Mouse (Mus musculus) midbrain, embryonic 14.5 days (tissue): ENCODE results near the gene Stip1. TPM values are rescaled to one million over a fixed set of nuclear protein-coding genes. Genes with fewer than 3 reads are reported as not detected.
"Not testable (repeated sequence)": the region's sequence is repeated elsewhere in the genome, so short reads cannot be mapped to it uniquely, and the experiment has no call there.

Source experiments
- ATAC-seq: fragments of 200-750 bp; cut with Nextera tagmentation; 2 replicates; pipeline ENCODE4 v1.8.0; 2017; ENCODE audit warnings: moderate number of reproducible peaks, moderate library complexity; ENCODE audit not compliant: low FRiP score, low TSS enrichment
- DNase-seq: peaks from one replicate; pipeline ENCODE4 v3.0.0-alpha.2; 2015
- H3K27ac ChIP-seq: fragments of 300-500 bp; sonication (generic); replicated peaks from 2 replicates; pipeline ENCODE4 v1.5.1; 2014; ENCODE audit warnings: mild to moderate bottlenecking, low read depth, low read length, moderate library complexity
- H3K27me3 ChIP-seq: fragments of 300-500 bp; sonication (generic); 2 replicates; pipeline ENCODE4 v1.6.1; 2014; ENCODE audit warnings: low read length, control low read depth, mixed read lengths; ENCODE audit not compliant: control insufficient read depth, insufficient read depth
- H3K36me3 ChIP-seq: fragments of 300-500 bp; sonication (generic); 2 replicates; pipeline ENCODE4 v1.6.1; 2014; ENCODE audit warnings: low read length, control low read depth; ENCODE audit not compliant: control insufficient read depth, insufficient read depth
- H3K4me1 ChIP-seq: fragments of 300-500 bp; sonication (generic); 2 replicates; pipeline ENCODE4 v1.6.1; 2014; ENCODE audit warnings: mild to moderate bottlenecking, antibody characterized with exemption, low read length, control low read depth; ENCODE audit not compliant: control insufficient read depth, insufficient read depth
- H3K4me2 ChIP-seq: fragments of 300-500 bp; sonication (generic); 2 replicates; pipeline ENCODE4 v1.6.1; 2014; ENCODE audit warnings: mild to moderate bottlenecking, low read length, moderate library complexity
- H3K4me3 ChIP-seq: fragments of 300-500 bp; sonication (generic); replicated peaks from 2 replicates; pipeline ENCODE4 v1.5.1; 2014; ENCODE audit warnings: low read depth, low read length
- H3K9ac ChIP-seq: fragments of 300-500 bp; sonication (generic); replicated peaks from 2 replicates; pipeline ENCODE4 v1.6.1; 2014; ENCODE audit warnings: mild to moderate bottlenecking, low read length, moderate library complexity
- H3K9me3 ChIP-seq: fragments of 300-500 bp; sonication (generic); 2 replicates; pipeline ENCODE4 v1.6.1; 2016; ENCODE audit warnings: low read length, control low read depth, mixed read lengths; ENCODE audit not compliant: control insufficient read depth
- WGBS: fragments of 180-500 bp; shearing (Covaris S2); extraction: QIAGEN DNeasy Blood & Tissue Kit; methylation state at CpG from one replicate; pipeline ENCODE4 v1.1.7; 2014; 5-methylcytosine and 5-hydroxymethylcytosine counted together
- polyA plus RNA-seq: library from polyadenylated mRNA; unstranded; fragments of >200 nt; fragmentation: Nextera tagmentation; extraction: Ambion mirVana; gene quantifications from 2 replicates; pipeline ENCODE4 v1.2.1, GENCODE M21; 2014

Gene Stip1
- polyA plus RNA-seq, 1 experiment from 2014 or later = 217 TPM

DNA sequence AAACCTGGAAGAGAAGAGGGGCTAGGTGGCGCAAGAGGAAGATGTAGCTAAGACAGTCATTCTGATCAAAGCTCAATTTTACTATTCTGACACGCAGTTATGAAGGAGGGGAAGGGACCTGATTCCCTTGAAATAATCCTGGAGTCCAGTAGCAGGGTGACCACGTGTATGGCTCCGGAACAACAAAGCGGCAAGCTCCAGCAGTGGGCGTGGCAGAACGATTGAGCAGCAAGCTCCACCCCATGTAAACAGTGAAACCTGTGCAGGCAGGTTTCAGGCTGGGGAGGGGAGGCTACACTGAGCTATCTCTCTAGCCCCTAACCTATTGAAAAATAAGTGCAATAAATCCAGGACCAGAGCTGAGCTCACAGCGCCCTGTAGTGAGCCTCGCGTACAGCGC lies 35.6 kb upstream of the Stip1 start:
- not testable (repeated sequence) for H3K9ac ChIP-seq, DNase-seq, H3K27ac ChIP-seq, H3K36me3 ChIP-seq, ATAC-seq, H3K4me3 ChIP-seq, H3K9me3 ChIP-seq, H3K4me2 ChIP-seq
- peaks cover 19% of the 10 kb centered on the region; the same call in 1 of the 2 replicates for H3K27me3 ChIP-seq
- WGBS = 88% methylated on average over 11 of the region's 11 CpGs
- H3K4me1 ChIP-seq = peaks cover 40% of the 10 kb centered on the region

DNA sequence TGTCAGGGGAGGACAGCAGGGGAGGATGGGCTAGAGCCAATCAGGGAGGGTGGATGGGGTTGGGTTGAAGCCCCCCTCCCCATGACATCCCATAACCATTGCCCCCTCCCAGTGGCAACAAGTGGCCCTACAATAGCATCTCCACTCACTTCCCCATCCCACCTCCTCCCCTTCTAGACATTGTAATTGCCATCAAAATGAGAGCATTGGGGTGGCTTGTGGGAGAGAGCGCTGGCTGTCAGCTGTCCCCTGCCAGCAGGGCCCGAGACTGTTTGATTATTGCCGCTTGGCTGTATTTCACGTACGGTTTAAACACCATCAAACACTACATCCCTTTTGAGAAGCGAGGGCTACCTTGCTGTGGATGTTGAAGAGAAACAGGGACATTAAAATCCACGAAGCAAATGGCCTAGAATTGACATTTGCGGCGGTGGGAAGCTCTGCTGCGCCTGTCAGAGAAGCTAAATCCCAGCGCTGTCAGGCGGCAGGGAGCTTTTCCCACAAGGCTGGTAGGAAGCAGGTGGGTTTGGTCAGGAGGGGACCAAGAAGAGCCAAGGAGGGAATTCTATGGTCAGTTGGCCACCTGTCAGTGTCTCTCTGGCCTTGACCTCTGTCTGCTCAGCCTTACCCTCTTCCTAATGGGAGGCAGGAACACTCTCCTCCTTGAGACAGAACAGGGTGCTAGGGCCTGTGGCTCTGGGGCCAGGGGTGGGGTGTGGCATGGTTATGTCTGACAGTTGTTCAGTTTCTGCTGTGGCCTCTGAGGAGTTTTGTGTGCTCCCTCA lies 34.4 kb upstream of the Stip1 start:
- ATAC-seq = no peak
- Histone ChIP-seq H3K4me1 (peaks cover 48% of the 10 kb centered on the region), H3K9me3 (no peaks in the 10 kb centered on the region), H3K27ac (no peak overlapping the region), H3K4me3 (no peak overlapping the region), H3K27me3 (0 out of 2 replicates have a peak, but pooled peaks cover 12% of the 10 kb centered on the region), H3K4me2 (no peak overlapping the region), H3K36me3 (no peaks in the 10 kb centered on the region), H3K9ac (no peak overlapping the region; the same call in 1 of the 2 replicates)
- peak; percentile 55 for DNase-seq
- WGBS = 19% methylated on average over 12 of the region's 12 CpGs

DNA sequence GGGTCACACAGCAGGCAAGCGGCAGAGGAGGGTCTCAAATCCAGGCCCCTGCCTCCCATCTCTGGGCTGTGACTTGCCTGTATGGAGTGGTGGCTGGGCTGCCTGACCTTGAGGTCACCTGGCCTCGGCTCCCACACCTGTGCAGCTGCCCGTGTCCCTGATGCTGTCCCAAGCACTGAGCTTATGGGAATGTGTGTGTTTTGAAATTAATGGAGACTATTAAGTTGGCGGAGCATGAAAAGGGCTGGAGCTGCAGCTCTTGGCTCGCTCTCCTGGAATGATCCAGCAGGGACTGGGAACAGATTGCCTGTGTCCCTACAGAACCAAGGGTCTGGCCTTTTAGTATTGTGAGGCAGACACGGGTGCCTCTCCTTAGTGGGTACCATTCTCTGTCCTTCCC lies 32.5 kb upstream of the Stip1 start:
- H3K27ac ChIP-seq = no peak overlapping the region

DNA sequence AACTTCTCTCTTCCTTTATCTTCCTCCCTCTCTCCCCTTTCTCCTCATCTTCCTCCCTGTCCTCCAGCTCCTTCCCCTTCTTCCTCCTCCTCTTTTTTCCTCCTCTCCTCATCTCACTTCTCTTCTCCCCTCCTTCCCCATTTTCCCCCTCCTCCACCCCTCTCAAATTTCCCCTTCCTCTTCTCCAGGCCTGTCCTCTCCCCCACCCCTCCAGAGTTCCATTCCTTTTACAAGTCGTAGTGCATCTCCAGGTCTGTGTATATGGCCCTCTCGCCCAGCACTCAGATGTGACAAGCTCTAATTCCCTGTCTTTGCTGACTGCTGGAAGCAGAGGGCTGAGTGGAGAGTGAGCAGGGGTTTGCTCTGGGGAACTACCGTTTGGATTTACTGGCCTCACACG lies 31.0 kb upstream of the Stip1 start:
- no peaks in the 10 kb centered on the region for H3K36me3 ChIP-seq
- H3K4me3 ChIP-seq = no peak overlapping the region
- no peaks in the 10 kb centered on the region for H3K9me3 ChIP-seq
- peaks cover 71% of the 10 kb centered on the region for H3K4me1 ChIP-seq
- no peak overlapping the region for H3K9ac ChIP-seq
- 0 out of 2 replicates have a peak overlapping the region, but pooled peaks have one; percentile 52 for H3K27ac ChIP-seq
- peak overlapping the region; percentile 41 for H3K4me2 ChIP-seq
- ATAC-seq (no peak), DNase-seq (no peak)
- H3K27me3 ChIP-seq = 0 out of 2 replicates have a peak, but pooled peaks cover 4% of the 10 kb centered on the region
- 5% methylated on average over 4 of the region's 4 CpGs for WGBS

More for the DNA sequence above, 32.5 kb upstream of the Stip1 start:
- 58% methylated on average over 6 of the region's 6 CpGs for WGBS
- H3K36me3 ChIP-seq = no peaks in the 10 kb centered on the region
- H3K4me2 ChIP-seq = no peak overlapping the region
- H3K9me3 ChIP-seq = no peaks in the 10 kb centered on the region
- DNase-seq (no peak), ATAC-seq (no peak)
- 0 out of 2 replicates have a peak, but pooled peaks cover 9% of the 10 kb centered on the region for H3K27me3 ChIP-seq
- H3K4me3 ChIP-seq = no peak overlapping the region
- H3K4me1 ChIP-seq = peaks cover 60% of the 10 kb centered on the region
- no peak overlapping the region for H3K9ac ChIP-seq

DNA sequence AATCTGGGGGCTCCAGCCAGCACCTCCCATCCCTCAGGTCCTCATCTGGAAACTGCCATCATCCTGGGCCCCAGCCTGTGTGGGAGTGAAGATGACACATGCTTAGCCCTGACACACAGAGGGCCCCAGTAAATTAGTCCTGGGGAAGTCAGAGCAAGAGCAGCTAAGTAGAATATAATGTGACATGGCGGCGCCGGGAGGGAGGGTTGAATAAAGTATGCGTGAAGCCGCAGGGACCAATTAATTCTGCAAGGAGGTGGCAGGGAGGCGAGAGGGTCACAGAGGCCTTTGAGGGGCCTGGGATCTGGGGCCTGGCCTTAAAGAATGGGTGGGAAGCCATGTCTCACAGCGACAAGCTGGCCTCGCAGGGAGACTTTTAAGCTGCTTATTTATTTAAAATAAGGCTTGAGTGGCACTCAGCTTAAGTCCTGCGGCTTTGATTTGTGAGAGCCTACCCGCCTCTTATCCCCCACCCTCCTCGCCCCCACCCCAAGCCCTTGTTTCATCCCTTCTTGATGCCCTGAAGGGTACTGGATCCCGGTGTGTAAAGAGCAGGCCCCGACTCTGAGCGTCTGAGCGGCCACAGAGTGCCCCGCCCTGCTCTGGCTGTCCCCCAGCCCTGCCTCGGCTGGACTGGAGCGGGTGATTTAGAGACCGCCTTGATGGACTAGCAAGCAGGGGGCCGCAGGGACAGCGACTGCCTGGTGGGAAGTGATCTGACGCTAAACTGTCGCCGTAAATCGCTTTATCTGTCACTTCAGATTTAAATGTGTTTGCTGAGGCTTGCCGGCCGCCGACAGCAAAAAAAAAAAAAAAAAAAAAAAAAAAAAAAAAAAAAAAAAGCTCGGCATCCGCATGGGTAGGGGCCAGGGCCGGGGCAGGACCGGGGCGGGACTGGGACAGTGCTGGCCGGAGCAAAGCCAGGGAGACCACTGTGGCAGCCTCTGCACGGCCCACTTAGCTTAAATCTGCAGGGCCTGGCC lies 30.3 kb upstream of the Stip1 start:
- peak; percentile 64 for ATAC-seq

DNA sequence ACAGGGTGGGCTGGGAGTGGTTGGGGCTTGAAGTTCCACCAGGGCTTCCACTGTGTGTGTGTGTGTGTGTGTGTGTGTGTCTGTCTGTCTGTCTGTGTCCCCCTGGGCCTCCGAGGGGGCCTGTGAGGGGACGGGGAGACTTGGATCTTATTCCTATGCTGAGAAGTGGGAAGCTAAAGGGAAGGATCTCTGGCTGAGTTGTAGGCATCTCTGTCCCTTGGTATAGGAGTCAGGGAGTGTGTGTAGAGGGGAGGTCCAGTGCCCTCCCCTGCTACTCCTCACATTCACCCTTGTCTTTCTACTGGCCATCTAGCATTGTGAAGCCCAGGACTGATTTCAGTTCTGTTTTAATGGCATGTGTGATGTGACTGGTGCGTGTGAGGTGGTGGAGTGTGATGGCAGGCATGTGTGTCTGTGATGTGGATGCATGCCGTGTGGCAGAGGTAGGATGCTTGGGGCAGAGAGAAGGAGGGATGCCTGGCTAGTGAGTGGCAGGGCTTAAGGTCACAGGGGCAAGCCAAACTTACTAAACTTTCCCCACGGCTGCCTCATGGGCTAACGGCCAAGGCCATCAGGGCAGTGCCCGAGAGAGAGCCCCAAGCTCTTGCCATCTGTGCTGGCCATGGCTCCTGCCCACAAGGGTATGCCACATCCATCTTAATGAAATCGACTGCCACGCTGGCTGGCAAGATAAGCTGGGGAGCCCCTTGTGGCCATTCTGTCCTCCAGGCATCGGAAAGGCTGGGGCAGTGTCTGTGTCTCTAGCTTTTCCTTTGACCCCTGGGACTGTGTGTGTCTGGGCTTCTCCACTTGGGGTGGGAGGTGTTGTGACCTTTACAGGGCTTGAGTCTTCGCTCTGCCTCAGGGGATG lies 29.1 kb upstream of the Stip1 start:
- peak overlapping the region; percentile 77 for H3K27ac ChIP-seq
- H3K4me3 ChIP-seq = no peak overlapping the region
- peaks cover 64% of the 10 kb centered on the region for H3K4me1 ChIP-seq
- H3K36me3 ChIP-seq = no peaks in the 10 kb centered on the region
- 0 out of 2 replicates have a peak, but pooled peaks cover 4% of the 10 kb centered on the region for H3K27me3 ChIP-seq
- no peak for ATAC-seq
- DNase-seq = peak; percentile 63
- no peaks in the 10 kb centered on the region for H3K9me3 ChIP-seq
- 16% methylated on average over 11 of the region's 11 CpGs for WGBS
- no peak overlapping the region; the same call in 1 of the 2 replicates for H3K9ac ChIP-seq
- peak overlapping the region; percentile 41; the same call in 1 of the 2 replicates for H3K4me2 ChIP-seq

More for the DNA sequence above, 30.3 kb upstream of the Stip1 start:
- 3% methylated on average over 34 of the region's 35 CpGs for WGBS
- Histone ChIP-seq H3K27me3 (0 out of 2 replicates have a peak, but pooled peaks cover 4% of the 10 kb centered on the region), H3K27ac (peak overlapping the region; percentile 77), H3K4me2 (peak overlapping the region; percentile 41), H3K9ac (no peak overlapping the region; the same call in 1 of the 2 replicates), H3K9me3 (no peaks in the 10 kb centered on the region), H3K36me3 (no peaks in the 10 kb centered on the region), H3K4me3 (no peak overlapping the region), H3K4me1 (peaks cover 71% of the 10 kb centered on the region)
- peak; percentile 79 for DNase-seq

DNA sequence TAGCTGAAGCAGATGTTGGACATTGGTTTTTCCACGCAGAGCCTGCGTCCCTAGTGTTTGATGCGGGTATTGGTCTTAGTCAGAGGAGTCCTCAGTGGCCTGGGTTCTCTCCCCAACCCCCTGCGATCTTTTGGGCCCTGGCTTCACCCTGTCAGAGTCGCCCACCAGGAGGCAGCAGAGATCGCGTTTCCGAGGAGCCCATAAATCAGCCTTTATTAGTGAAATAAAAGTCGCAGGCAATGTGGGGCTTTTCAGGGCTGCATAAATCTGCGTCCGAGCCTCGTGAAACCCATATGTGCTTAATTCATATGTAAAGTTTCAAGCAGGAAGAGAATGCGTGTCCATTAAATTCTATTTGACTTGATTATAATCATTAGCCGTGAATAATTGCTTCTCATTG lies 28.4 kb upstream of the Stip1 start:
- Histone ChIP-seq H3K27me3 (0 out of 2 replicates have a peak, but pooled peaks cover 2% of the 10 kb centered on the region), H3K9ac (no peak overlapping the region; the same call in 1 of the 2 replicates), H3K4me3 (no peak overlapping the region), H3K4me2 (peak overlapping the region; percentile 15; the same call in 1 of the 2 replicates), H3K4me1 (peaks cover 60% of the 10 kb centered on the region), H3K36me3 (no peaks in the 10 kb centered on the region), H3K9me3 (no peaks in the 10 kb centered on the region), H3K27ac (no peak overlapping the region)
- DNase-seq (peak; percentile 93), ATAC-seq (peak; percentile 59; the same call in 1 of the 2 replicates)
- 1% methylated on average over 14 of the region's 14 CpGs for WGBS
